Mouse (Mus musculus): ENCODE data around the gene Ctnna3. TPM values are rescaled to one million over a fixed set of nuclear protein-coding genes. Genes with fewer than 3 reads are reported as not detected.

Ctnna3 gene
- polyA plus RNA-seq, 1 experiment from 2014 or later: 0.26 TPM

DNA sequence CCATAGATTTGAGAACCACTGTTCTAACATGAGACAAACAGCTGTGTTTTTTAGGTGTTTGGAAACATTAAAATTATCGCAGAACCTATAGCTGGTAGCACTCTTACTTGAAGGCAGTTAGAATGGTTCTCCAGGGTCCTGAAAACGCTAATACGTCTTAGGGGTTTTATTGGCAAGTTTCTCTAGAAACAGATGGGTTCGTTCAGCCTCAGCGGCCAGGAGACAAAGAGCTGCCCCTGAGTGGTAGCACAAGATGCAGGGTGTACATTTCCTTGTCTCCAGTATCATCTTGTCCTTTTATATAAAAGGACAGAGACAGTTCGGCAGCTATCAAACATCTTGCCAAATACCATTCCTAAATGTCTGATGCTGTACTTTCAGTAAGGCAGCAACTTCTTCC, 620.0 kb downstream of the Ctnna3 start:
- ATAC-seq: no peak
- WGBS: 82% methylated on average over 6 of the region's 6 CpGs
- no peak overlapping the region for H3K9ac ChIP-seq
- H3K27me3 ChIP-seq: no peaks in the 10 kb centered on the region
- no peak overlapping the region for H3K4me2 ChIP-seq
- no peaks in the 10 kb centered on the region for H3K9me3 ChIP-seq (replicated peaks)
- no peak overlapping the region for H3K4me3 ChIP-seq
- H3K4me1 ChIP-seq: no peaks in the 10 kb centered on the region
- H3K27ac ChIP-seq: no peak overlapping the region
- no peaks in the 10 kb centered on the region for H3K36me3 ChIP-seq (ENCODE audit: poor library complexity, severe bottlenecking)

DNA sequence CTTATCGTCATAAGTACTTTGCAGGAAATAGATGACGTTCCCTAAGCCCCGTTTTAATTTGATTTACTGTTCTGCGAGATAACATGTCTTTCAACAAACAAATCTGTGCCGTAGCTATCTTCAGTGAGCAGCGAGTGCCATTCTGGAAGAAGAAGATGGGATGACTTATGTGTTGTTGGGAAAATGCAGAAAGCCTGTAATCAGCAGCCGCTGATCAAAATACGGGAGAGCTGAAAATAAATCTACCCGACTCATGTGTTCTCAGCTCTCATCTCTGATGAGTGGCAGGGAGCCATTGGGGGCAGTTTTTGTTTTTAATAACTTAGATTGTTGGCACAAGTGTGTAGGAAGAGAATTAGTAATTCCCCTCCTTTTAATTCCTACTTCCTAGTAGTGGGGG, 633.8 kb downstream of the Ctnna3 start:
- Histone ChIP-seq H3K36me3 (ENCODE audit: poor library complexity, severe bottlenecking) (no peaks in the 10 kb centered on the region), H3K9me3 (replicated peaks) (no peaks in the 10 kb centered on the region), H3K27me3 (no peaks in the 10 kb centered on the region), H3K27ac (no peak overlapping the region), H3K4me2 (no peak overlapping the region), H3K4me3 (no peak overlapping the region), H3K9ac (no peak overlapping the region), H3K4me1 (no peaks in the 10 kb centered on the region)
- ATAC-seq: no peak
- WGBS: 93% methylated on average over 9 of the region's 9 CpGs

DNA sequence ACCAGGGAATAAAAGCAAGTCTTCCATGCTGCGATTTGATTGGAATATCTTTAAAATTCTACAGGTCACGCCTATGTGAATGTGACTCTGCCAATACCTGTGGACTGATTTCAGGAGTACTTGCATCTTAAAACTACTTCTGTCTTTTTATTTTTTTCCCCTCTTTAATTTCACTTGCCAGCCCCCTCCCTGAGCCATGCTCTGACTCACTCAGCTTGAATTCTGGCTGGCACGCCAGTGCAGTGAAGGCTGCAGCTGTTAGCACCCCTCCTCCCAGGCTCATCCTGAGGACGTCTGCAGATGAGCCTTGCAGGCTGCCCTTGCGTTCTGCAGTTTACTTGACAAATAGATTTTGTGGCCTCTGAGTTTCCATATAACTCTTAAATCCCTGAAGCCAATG, 646.0 kb downstream of the Ctnna3 start:
- no peak overlapping the region for H3K4me2 ChIP-seq
- WGBS: 40% methylated on average over 5 of the region's 5 CpGs
- no peak for ATAC-seq

DNA sequence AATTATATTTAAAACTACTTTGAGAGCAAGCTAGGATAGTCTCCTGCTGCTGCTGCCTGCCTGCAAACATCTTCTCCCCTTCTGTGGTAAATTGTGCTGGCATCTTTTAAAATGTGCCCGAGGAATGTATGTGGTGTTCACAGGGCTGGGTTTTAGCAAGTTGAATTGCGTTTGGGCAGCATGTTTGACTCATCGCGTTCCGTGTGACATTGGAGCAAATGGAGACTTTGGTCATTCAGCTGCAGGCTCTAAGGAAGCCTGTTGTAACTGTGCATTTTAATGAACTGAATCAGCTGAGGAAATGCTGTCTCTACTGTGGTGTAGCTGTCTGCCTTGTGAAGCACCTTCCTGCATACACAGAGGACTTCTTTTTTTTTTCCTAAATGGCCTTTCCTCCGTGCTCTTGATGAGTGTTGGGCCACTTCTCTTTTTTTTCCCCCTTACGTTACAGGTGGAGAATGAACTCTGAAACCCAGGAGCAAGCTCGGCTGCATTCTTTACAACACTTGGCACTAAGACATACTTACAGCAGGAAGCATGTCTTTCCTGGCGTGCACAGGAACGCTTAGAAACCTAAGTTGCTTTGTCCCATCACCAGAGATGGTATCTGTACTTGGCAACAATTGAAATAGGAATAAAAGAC, 646.6 kb downstream of the Ctnna3 start:
- Histone ChIP-seq H3K9me3 (replicated peaks) (no peaks in the 10 kb centered on the region), H3K4me2 (no peak overlapping the region), H3K4me1 (no peaks in the 10 kb centered on the region), H3K27ac (no peak overlapping the region), H3K4me3 (no peak overlapping the region), H3K36me3 (ENCODE audit: poor library complexity, severe bottlenecking) (no peaks in the 10 kb centered on the region), H3K27me3 (no peaks in the 10 kb centered on the region), H3K9ac (no peak overlapping the region)
- no peak for ATAC-seq
- WGBS: 56% methylated on average over 10 of the region's 10 CpGs

More for the DNA sequence above, 646.0 kb downstream of the Ctnna3 start:
- no peak overlapping the region for H3K4me3 ChIP-seq
- no peak overlapping the region for H3K27ac ChIP-seq
- H3K36me3 ChIP-seq (ENCODE audit: poor library complexity, severe bottlenecking): no peaks in the 10 kb centered on the region
- no peaks in the 10 kb centered on the region for H3K9me3 ChIP-seq (replicated peaks)
- no peaks in the 10 kb centered on the region for H3K4me1 ChIP-seq
- H3K27me3 ChIP-seq: no peaks in the 10 kb centered on the region
- no peak overlapping the region for H3K9ac ChIP-seq

DNA sequence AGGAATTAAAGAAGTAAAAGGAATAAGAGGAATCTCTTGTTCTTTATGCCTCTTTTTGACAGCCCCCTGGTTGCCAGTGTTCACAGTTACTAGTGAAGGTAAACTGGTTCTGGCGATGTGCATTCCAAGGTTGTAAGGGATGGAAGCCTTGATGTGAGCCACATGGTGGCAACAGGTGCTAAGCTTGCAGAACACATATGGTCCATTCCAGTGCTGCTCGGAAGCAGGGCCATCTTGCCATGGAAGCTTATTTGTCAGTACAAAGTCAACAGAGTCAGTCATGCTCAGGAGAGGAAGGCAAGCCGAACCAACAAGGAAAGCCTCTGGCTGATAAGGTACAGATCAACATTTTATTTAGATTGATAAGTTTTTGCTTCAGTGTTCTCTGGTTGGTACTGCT, 652.4 kb downstream of the Ctnna3 start:
- no peak for ATAC-seq
- Histone ChIP-seq H3K4me2 (no peak overlapping the region), H3K27me3 (0 out of 2 replicates have a peak, but pooled peaks cover 3% of the 10 kb centered on the region), H3K9ac (no peak overlapping the region), H3K4me1 (peaks cover 28% of the 10 kb centered on the region), H3K9me3 (replicated peaks) (no peaks in the 10 kb centered on the region), H3K27ac (no peak overlapping the region), H3K36me3 (ENCODE audit: poor library complexity, severe bottlenecking) (no peaks in the 10 kb centered on the region), H3K4me3 (no peak overlapping the region)
- WGBS: 80% methylated on average over 3 of the region's 3 CpGs

DNA sequence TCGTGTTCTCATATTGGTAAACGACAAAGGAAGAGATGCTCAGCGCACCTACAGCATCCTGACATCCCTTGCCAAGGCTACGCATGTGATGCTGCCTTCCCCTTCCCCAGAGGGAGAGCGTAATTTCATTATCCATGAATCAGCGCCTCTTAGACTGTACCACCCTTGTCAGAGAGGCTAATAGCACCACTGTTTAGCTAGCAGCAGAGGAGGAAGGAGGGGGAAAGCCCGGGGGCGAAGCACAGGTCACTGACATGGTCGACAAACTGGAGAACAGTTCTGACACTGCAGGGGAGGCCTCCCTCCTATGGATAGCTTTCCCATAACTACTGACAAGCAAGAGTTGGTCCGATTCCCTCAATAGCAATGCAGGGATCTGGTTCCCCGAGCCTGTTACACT, 653.9 kb downstream of the Ctnna3 start:
- ATAC-seq: 0 out of 2 replicates have a peak, but pooled peaks have one; percentile 31
- peaks cover 12% of the 10 kb centered on the region for H3K27me3 ChIP-seq
- peaks cover 41% of the 10 kb centered on the region for H3K4me1 ChIP-seq
- no peaks in the 10 kb centered on the region for H3K9me3 ChIP-seq (replicated peaks)
- H3K9ac ChIP-seq: no peak overlapping the region
- H3K4me2 ChIP-seq: peak overlapping the region; percentile 33
- H3K36me3 ChIP-seq (ENCODE audit: poor library complexity, severe bottlenecking): no peaks in the 10 kb centered on the region
- no peak overlapping the region for H3K4me3 ChIP-seq
- no peak overlapping the region for H3K27ac ChIP-seq
- 58% methylated on average over 11 of the region's 11 CpGs for WGBS

DNA sequence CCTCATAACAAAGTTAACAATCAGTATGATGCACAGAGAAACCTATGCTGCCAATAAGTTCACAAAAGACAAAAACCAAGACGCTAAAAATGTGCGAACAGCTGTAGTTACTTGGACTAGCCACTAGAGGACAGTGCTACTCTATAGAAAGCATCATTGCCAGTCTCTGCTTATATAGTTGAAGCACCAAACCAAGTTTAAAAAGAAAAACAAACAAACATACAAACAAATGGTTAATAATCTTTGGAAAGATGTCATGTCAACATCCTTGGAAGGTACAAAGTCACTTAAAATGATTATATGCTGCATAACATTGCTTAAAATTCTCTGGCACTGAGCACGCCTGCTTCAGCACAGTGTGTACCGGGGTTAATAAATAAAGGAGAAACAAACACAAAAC, 654.6 kb downstream of the Ctnna3 start:
- H3K9me3 ChIP-seq (replicated peaks): no peaks in the 10 kb centered on the region
- 0 out of 2 replicates have a peak, but pooled peaks have one; percentile 30 for ATAC-seq
- WGBS: 37% methylated on average over 4 of the region's 4 CpGs

DNA sequence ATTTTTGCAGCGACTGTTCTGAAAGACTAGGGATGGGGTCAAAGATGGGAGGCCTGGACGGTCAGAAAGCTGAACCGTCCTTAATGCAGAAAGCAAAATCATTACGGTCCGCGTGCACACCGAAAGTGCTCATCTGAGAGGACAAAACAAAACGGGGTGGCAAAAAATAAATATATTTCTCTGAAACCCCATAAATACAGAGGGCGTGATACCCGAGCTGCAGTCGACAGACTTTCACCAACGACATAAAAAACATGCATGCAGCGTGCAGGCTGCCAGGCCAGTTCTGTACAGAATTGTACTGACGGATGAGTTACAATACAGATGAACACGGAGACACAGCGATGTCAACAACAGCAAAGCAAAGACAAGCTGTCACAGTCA, 656.3 kb downstream of the Ctnna3 start:
- Histone ChIP-seq H3K27me3 (peaks cover 16% of the 10 kb centered on the region), H3K4me3 (peak overlapping the region; percentile 49), H3K27ac (no peak overlapping the region), H3K4me1 (peaks cover 45% of the 10 kb centered on the region), H3K4me2 (peak overlapping the region; percentile 89), H3K9ac (peak overlapping the region; percentile 30; the same call in 1 of the 2 replicates), H3K9me3 (replicated peaks) (no peaks in the 10 kb centered on the region), H3K36me3 (ENCODE audit: poor library complexity, severe bottlenecking) (no peaks in the 10 kb centered on the region)
- 57% methylated on average over 16 of the region's 16 CpGs for WGBS
- no peak for ATAC-seq

More for the DNA sequence above, 654.6 kb downstream of the Ctnna3 start:
- Histone ChIP-seq H3K27ac (no peak overlapping the region), H3K4me3 (peak overlapping the region; percentile 2; the same call in 1 of the 2 replicates), H3K9ac (no peak overlapping the region), H3K4me1 (peaks cover 42% of the 10 kb centered on the region), H3K4me2 (peak overlapping the region; percentile 38), H3K36me3 (ENCODE audit: poor library complexity, severe bottlenecking) (no peaks in the 10 kb centered on the region), H3K27me3 (peaks cover 16% of the 10 kb centered on the region)

DNA sequence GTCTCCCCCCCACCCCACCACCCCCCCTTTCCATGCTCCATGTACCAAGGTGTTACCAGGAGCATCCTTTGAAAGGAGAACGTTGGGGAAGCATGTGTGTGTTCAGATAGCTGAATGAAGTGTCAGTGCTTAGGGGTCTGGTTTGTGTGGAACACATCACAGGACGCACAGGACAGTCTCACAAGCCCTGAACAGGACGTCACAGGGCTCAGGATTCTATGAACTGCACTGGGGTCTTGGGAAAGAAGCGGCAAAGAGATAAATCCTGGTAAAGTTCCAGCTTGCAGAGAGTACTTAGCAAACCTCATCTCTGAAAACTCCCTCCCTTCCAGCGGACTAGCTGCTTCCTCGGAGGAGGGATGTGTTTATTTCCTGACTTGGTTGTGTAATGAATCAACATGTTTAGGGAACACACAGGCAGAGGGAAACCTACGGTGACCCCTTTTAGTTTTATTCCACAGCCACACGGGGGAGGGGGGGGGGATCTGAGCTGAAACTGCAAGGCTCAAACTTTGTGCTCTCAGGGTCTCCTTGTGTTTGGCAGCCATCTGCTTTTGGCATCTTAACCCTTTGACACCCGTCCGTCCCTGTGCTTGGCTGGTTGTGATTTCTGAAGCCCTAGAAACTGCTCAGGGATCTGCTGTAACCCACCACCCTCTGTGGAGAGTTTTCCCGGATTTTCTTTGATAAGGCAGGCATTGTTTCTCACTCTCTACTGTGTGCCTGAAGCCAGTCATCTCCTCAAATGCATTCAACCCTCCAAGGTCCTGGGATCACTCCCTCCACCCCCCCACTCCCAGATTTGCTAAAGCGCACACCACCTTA, 656.9 kb downstream of the Ctnna3 start:
- Histone ChIP-seq H3K27ac (no peak overlapping the region), H3K9me3 (replicated peaks) (no peaks in the 10 kb centered on the region), H3K27me3 (peaks cover 16% of the 10 kb centered on the region), H3K4me1 (peaks cover 45% of the 10 kb centered on the region), H3K36me3 (ENCODE audit: poor library complexity, severe bottlenecking) (no peaks in the 10 kb centered on the region), H3K9ac (peak overlapping the region; percentile 30; the same call in 1 of the 2 replicates), H3K4me3 (peak overlapping the region; percentile 49), H3K4me2 (peak overlapping the region; percentile 89)
- no peak for ATAC-seq
- WGBS: 3% methylated on average over 12 of the region's 12 CpGs

DNA sequence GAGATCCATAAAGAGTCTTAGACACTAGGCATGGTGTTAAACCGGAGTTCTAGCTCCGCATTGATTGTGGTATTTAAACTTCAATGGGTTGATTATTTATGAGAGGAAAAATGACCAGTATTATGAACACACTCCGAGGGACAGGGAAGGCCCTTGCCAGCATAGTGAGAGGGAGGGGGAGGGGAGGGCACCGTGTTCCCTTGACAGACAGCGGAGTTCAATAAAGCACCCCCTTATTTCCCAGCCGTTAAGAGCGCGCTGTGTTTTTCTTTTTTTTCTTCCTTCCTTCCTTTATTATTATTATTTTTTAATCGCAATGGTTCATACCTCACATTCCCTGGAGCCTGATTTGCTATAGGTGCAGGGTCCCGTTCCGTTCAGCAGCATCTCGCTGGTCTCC, 657.6 kb downstream of the Ctnna3 start:
- Histone ChIP-seq H3K36me3 (ENCODE audit: poor library complexity, severe bottlenecking) (no peaks in the 10 kb centered on the region), H3K4me2 (peak overlapping the region; percentile 89), H3K27me3 (peaks cover 16% of the 10 kb centered on the region), H3K9ac (peak overlapping the region; percentile 62), H3K4me3 (peak overlapping the region; percentile 49), H3K9me3 (replicated peaks) (no peaks in the 10 kb centered on the region), H3K4me1 (peaks cover 45% of the 10 kb centered on the region), H3K27ac (no peak overlapping the region)
- 1% methylated on average over 12 of the region's 12 CpGs for WGBS
- peak; percentile 23; the same call in 1 of the 2 replicates for ATAC-seq

DNA sequence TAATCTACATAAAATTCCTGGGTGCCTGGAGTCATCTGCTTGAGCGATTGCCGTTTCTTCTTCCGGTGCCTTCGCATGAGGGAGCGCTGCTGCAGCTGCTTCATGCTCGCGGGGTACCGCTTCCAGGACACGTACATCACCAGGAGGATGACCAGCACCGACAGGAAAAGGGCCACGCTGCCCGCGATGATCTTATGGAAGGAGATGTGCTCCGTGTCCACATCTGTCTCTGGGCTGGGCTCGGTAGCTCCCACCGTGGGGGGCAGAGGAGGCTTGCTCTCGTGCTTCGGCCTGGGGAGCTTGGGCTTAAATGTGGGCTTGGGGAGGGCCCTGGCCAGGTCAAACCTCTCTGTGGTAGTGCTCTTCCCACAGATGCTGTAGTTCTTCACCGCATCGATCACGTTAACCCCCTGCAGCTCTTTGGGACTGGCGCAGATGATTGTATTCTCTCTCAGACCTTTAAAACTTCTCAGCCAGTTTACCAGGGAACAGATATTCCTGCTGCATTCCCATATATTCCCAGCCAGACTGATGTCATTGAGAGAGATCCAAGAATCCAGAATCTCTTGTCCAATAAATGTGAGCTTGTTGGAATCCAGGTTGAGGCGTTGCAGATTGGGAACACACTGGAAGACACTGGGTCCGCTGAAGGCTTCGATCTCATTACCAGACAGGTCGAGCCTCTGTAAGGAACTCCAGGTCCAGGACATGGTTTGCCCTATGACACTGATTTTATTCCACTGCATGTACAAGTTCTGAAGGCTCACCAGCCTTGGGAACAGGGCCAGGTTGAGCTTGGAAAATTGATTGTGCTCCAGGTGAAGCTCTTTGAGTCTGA, 658.3 kb downstream of the Ctnna3 start:
- H3K9ac ChIP-seq: peak overlapping the region; percentile 62
- H3K4me3 ChIP-seq: peak overlapping the region; percentile 49
- no peak overlapping the region for H3K27ac ChIP-seq

More for the DNA sequence above, 658.3 kb downstream of the Ctnna3 start:
- Histone ChIP-seq H3K36me3 (ENCODE audit: poor library complexity, severe bottlenecking) (no peaks in the 10 kb centered on the region), H3K4me1 (peaks cover 45% of the 10 kb centered on the region), H3K9me3 (replicated peaks) (no peaks in the 10 kb centered on the region), H3K27me3 (peaks cover 16% of the 10 kb centered on the region), H3K4me2 (peak overlapping the region; percentile 89)
- WGBS: 3% methylated on average over 26 of the region's 26 CpGs
- ATAC-seq: no peak
